Mouse (Mus musculus): ENCODE results near the gene Nucb2. TPM values are rescaled to one million over a fixed set of nuclear protein-coding genes. Genes with fewer than 3 reads are reported as not detected.

Nucb2 gene
- polyA plus RNA-seq, 1 experiment from 2014 or later = 9.5 TPM

GRCm38 (mm10) chr7:116515059-116515458 is 10.9 kb downstream of the Nucb2 start:
- Histone ChIP-seq H3K27me3 (replicated peaks; ENCODE audit: control insufficient read depth, insufficient read depth, low read length) (no peaks in the 10 kb centered on the region), H3K9ac (ENCODE audit: low read depth, low read length) (no peak overlapping the region), H3K4me3 (ENCODE audit: low read depth, low read length) (no peak overlapping the region), H3K9me3 (ENCODE audit: control insufficient read depth) (no peaks in the 10 kb centered on the region), H3K36me3 (ENCODE audit: control insufficient read depth, insufficient read depth) (no peaks in the 10 kb centered on the region), H3K27ac (ENCODE audit: low read depth, low read length) (no peak overlapping the region), H3K4me2 (replicated peaks; ENCODE audit: low read depth) (no peak overlapping the region), H3K4me1 (replicated peaks; ENCODE audit: control insufficient read depth, insufficient read depth, low read length) (no peaks in the 10 kb centered on the region)
- no peak for ATAC-seq
- no peak for TF ChIP-seq CTCF (IDR thresholded peaks at IDR 0.05; ENCODE audit: low read depth)
- WGBS = 87% methylated on average over 7 of the region's 7 CpGs

- WGBS = 74% methylated on average over 13 of the region's 13 CpGs
- Histone ChIP-seq H3K4me1 (replicated peaks; ENCODE audit: control insufficient read depth, insufficient read depth, low read length) (no peaks in the 10 kb centered on the region), H3K27me3 (replicated peaks; ENCODE audit: control insufficient read depth, insufficient read depth, low read length) (no peaks in the 10 kb centered on the region), H3K4me3 (ENCODE audit: low read depth, low read length) (no peak overlapping the region), H3K9ac (ENCODE audit: low read depth, low read length) (no peak overlapping the region), H3K9me3 (ENCODE audit: control insufficient read depth) (no peaks in the 10 kb centered on the region), H3K27ac (ENCODE audit: low read depth, low read length) (no peak overlapping the region), H3K4me2 (replicated peaks; ENCODE audit: low read depth) (no peak overlapping the region), H3K36me3 (ENCODE audit: control insufficient read depth, insufficient read depth) (no peaks in the 10 kb centered on the region)
- TF ChIP-seq CTCF (IDR thresholded peaks at IDR 0.05; ENCODE audit: low read depth) = no peak
- no peak for ATAC-seq
These were observed 11.5 kb downstream of the Nucb2 start for GRCm38 (mm10) chr7:116515514-116516135.

GRCm38 (mm10) chr7:116517240-116517639 is 13.1 kb downstream of the Nucb2 start:
- WGBS = 69% methylated on average over 5 of the region's 5 CpGs
- no peaks in the 10 kb centered on the region for H3K9me3 ChIP-seq (ENCODE audit: control insufficient read depth)
- no peaks in the 10 kb centered on the region for H3K4me1 ChIP-seq (replicated peaks; ENCODE audit: control insufficient read depth, insufficient read depth, low read length)
- H3K36me3 ChIP-seq (ENCODE audit: control insufficient read depth, insufficient read depth) = no peaks in the 10 kb centered on the region
- H3K4me3 ChIP-seq (ENCODE audit: low read depth, low read length) = no peak overlapping the region
- no peak for ATAC-seq
- no peaks in the 10 kb centered on the region for H3K27me3 ChIP-seq (replicated peaks; ENCODE audit: control insufficient read depth, insufficient read depth, low read length)
- H3K4me2 ChIP-seq (replicated peaks; ENCODE audit: low read depth) = no peak overlapping the region
- no peak for TF ChIP-seq CTCF (IDR thresholded peaks at IDR 0.05; ENCODE audit: low read depth)
- H3K27ac ChIP-seq (ENCODE audit: low read depth, low read length) = no peak overlapping the region
- H3K9ac ChIP-seq (ENCODE audit: low read depth, low read length) = no peak overlapping the region

GRCm38 (mm10) chr7:116518155-116518554 is 14.0 kb downstream of the Nucb2 start:
- no peak overlapping the region for H3K4me2 ChIP-seq (replicated peaks; ENCODE audit: low read depth)
- H3K4me1 ChIP-seq (replicated peaks; ENCODE audit: control insufficient read depth, insufficient read depth, low read length) = no peaks in the 10 kb centered on the region
- WGBS = 85% methylated on average over 5 of the region's 5 CpGs
- TF ChIP-seq CTCF (IDR thresholded peaks at IDR 0.05; ENCODE audit: low read depth) = no peak
- no peaks in the 10 kb centered on the region for H3K36me3 ChIP-seq (ENCODE audit: control insufficient read depth, insufficient read depth)
- no peaks in the 10 kb centered on the region for H3K27me3 ChIP-seq (replicated peaks; ENCODE audit: control insufficient read depth, insufficient read depth, low read length)
- ATAC-seq = no peak
- no peaks in the 10 kb centered on the region for H3K9me3 ChIP-seq (ENCODE audit: control insufficient read depth)
- H3K9ac ChIP-seq (ENCODE audit: low read depth, low read length) = no peak overlapping the region
- no peak overlapping the region for H3K4me3 ChIP-seq (ENCODE audit: low read depth, low read length)
- no peak overlapping the region for H3K27ac ChIP-seq (ENCODE audit: low read depth, low read length)

- no peak overlapping the region for H3K27ac ChIP-seq (ENCODE audit: low read depth, low read length)
- H3K9me3 ChIP-seq (ENCODE audit: control insufficient read depth) = no peaks in the 10 kb centered on the region
- H3K27me3 ChIP-seq (replicated peaks; ENCODE audit: control insufficient read depth, insufficient read depth, low read length) = no peaks in the 10 kb centered on the region
- no peak overlapping the region for H3K9ac ChIP-seq (ENCODE audit: low read depth, low read length)
- no peak overlapping the region for H3K4me3 ChIP-seq (ENCODE audit: low read depth, low read length)
- 55% methylated on average over 3 of the region's 3 CpGs for WGBS
- TF ChIP-seq CTCF (IDR thresholded peaks at IDR 0.05; ENCODE audit: low read depth) = peak; percentile 70
- no peak overlapping the region for H3K4me2 ChIP-seq (replicated peaks; ENCODE audit: low read depth)
- ATAC-seq = no peak
- peaks cover 9% of the 10 kb centered on the region; the same call in 1 of the 2 replicates for H3K36me3 ChIP-seq (ENCODE audit: control insufficient read depth, insufficient read depth)
- H3K4me1 ChIP-seq (replicated peaks; ENCODE audit: control insufficient read depth, insufficient read depth, low read length) = no peaks in the 10 kb centered on the region
These were observed 15.6 kb downstream of the Nucb2 start for GRCm38 (mm10) chr7:116519805-116520204.

- no peak overlapping the region for H3K9ac ChIP-seq (ENCODE audit: low read depth, low read length)
- H3K27ac ChIP-seq (ENCODE audit: low read depth, low read length) = no peak overlapping the region
- H3K27me3 ChIP-seq (replicated peaks; ENCODE audit: control insufficient read depth, insufficient read depth, low read length) = no peaks in the 10 kb centered on the region
- peaks cover 25% of the 10 kb centered on the region; the same call in 1 of the 2 replicates for H3K36me3 ChIP-seq (ENCODE audit: control insufficient read depth, insufficient read depth)
- 77% methylated on average over 2 of the region's 2 CpGs for WGBS
- H3K4me3 ChIP-seq (ENCODE audit: low read depth, low read length) = no peak overlapping the region
- no peak overlapping the region for H3K4me2 ChIP-seq (replicated peaks; ENCODE audit: low read depth)
- ATAC-seq = no peak
- no peaks in the 10 kb centered on the region for H3K4me1 ChIP-seq (replicated peaks; ENCODE audit: control insufficient read depth, insufficient read depth, low read length)
- no peaks in the 10 kb centered on the region for H3K9me3 ChIP-seq (ENCODE audit: control insufficient read depth)
- TF ChIP-seq CTCF (IDR thresholded peaks at IDR 0.05; ENCODE audit: low read depth) = no peak
These were observed 20.4 kb downstream of the Nucb2 start for GRCm38 (mm10) chr7:116524577-116524976.

Data from intestine, postnatal 0 days (tissue).